Mouse (Mus musculus): ENCODE data around the gene Tanc2. TPM values are rescaled to one million over a fixed set of nuclear protein-coding genes. Genes with fewer than 3 reads are reported as not detected.

The Tanc2 gene
- polyA plus RNA-seq, 1 experiment: 2.6 TPM

DNA sequence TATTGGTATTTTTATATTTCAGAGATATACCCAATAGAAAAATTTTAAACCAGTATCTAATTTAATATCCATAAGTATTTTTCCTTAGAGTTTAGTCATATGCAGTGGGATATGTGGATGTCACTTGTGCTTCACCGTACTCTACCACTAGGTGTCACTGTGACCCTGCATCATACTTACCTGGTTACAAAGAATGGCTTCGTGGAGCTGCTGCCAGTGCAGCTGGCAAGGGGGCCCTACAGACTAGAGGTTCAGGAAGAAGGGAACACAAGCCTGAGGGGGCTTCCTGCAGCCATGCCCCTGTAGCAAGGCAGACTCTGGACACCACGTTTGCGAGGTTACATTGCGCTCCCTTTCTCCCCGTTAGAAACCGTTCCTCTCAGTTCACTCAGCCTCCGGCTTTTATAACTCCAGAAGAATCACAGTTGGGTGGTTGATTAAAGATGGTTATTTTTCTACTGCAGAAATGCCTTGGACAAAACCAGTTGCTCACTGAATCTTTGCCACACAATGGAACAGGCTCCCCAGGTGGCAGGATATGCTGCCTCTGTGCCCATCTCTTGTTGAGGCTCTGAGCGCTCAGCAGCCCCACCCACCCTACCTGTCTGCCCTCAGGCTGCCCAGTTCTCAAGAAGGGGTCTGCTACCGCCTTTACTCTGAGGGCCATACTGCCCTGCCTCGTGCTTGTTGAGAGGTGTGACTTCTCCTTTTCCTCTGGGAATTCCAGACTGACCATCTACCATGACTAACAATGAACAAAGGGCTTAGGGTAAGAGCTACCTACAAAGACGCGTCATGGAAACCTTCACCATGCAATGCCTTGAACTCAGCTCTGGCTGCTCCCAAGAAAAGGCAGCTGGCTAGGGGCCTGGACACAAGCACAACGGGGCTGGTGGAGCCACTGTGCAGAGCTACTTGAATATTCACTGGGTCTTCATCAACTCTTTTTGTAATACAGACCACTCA is 337.6 kb downstream of the Tanc2 start:
- TF ChIP-seq CTCF (IDR thresholded peaks at IDR 0.05; ENCODE audit: borderline replicate concordance, control insufficient read depth, extremely low read depth, insufficient read depth, low read length, poor library complexity) (peak; percentile 33; the same call in 1 of the 2 replicates), POLR2A (IDR thresholded peaks at IDR 0.05; ENCODE audit: control insufficient read depth, extremely low read depth, insufficient read depth, low read length, poor library complexity) (no peak)
- 67% methylated on average over 14 of the region's 14 CpGs for WGBS

DNA sequence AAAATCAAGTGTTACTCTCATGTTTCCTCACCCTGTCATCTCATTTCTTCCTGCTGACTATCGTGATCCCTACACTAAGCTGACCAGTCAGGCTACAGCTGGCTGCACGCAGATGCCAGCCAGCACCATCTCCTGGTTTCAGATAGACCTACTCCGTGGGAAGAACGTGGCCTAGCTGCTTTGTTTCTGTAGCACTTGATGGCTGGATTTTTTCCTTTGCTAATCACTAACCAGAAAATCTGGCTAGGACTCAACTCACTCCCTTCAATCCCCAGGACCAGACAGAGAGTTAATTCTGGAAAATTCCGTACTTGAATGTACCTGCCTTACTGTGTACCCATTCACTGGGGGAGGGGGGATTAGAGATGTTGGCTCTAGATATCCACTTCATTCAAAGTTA is 338.4 kb downstream of the Tanc2 start:
- TF ChIP-seq POLR2A (IDR thresholded peaks at IDR 0.05; ENCODE audit: control insufficient read depth, extremely low read depth, insufficient read depth, low read length, poor library complexity): no peak
- no peak for TF ChIP-seq CTCF (IDR thresholded peaks at IDR 0.05; ENCODE audit: borderline replicate concordance, control insufficient read depth, extremely low read depth, insufficient read depth, low read length, poor library complexity)
- H3K36me3 ChIP-seq (ENCODE audit: control insufficient read depth, insufficient read depth, low read length): no peaks in the 10 kb centered on the region
- no peak for DNase-seq
- no peak overlapping the region for H3K27ac ChIP-seq (ENCODE audit: control insufficient read depth, insufficient read depth, low read length)
- WGBS: 90% methylated on average over 5 of the region's 5 CpGs
- no peaks in the 10 kb centered on the region for H3K4me1 ChIP-seq (replicated peaks; ENCODE audit: control insufficient read depth, insufficient read depth, low read length)
- no peaks in the 10 kb centered on the region for H3K27me3 ChIP-seq (ENCODE audit: control insufficient read depth, insufficient read depth, low read length)
- no peak overlapping the region for H3K4me3 ChIP-seq (ENCODE audit: control insufficient read depth, insufficient read depth, low read length)

More for the DNA sequence above, 337.6 kb downstream of the Tanc2 start:
- no peaks in the 10 kb centered on the region for H3K27me3 ChIP-seq (ENCODE audit: control insufficient read depth, insufficient read depth, low read length)
- peak; percentile 69 for DNase-seq
- H3K4me3 ChIP-seq (ENCODE audit: control insufficient read depth, insufficient read depth, low read length): no peak overlapping the region
- no peaks in the 10 kb centered on the region for H3K36me3 ChIP-seq (ENCODE audit: control insufficient read depth, insufficient read depth, low read length)
- no peak overlapping the region for H3K27ac ChIP-seq (ENCODE audit: control insufficient read depth, insufficient read depth, low read length)
- no peaks in the 10 kb centered on the region for H3K4me1 ChIP-seq (replicated peaks; ENCODE audit: control insufficient read depth, insufficient read depth, low read length)

DNA sequence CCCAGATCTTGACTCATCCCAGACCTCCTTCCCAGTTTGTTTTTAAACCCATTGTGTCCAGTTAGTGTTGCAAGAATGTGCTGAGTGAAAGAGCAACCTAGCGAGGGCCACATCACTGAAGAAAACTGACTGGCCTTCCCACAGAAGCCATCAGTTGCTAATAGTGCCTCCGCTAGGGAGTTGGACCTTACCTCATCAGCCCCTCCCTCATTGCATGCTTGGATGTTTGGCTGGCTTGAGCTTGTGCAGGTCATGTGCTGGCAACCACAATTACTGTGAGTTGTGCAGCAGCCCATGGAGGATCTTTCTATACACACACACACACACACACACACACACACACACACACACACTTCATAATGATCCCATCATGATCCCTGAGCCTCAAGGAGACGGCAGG is 341.6 kb downstream of the Tanc2 start:
- no peak overlapping the region for H3K4me3 ChIP-seq (ENCODE audit: control insufficient read depth, insufficient read depth, low read length)
- no peaks in the 10 kb centered on the region for H3K36me3 ChIP-seq (ENCODE audit: control insufficient read depth, insufficient read depth, low read length)
- no peaks in the 10 kb centered on the region for H3K27me3 ChIP-seq (ENCODE audit: control insufficient read depth, insufficient read depth, low read length)
- H3K4me1 ChIP-seq (replicated peaks; ENCODE audit: control insufficient read depth, insufficient read depth, low read length): no peaks in the 10 kb centered on the region; the same call in 1 of the 2 replicates
- no peak for DNase-seq
- no peak overlapping the region for H3K27ac ChIP-seq (ENCODE audit: control insufficient read depth, insufficient read depth, low read length)
- TF ChIP-seq POLR2A (IDR thresholded peaks at IDR 0.05; ENCODE audit: control insufficient read depth, extremely low read depth, insufficient read depth, low read length, poor library complexity) (no peak), CTCF (IDR thresholded peaks at IDR 0.05; ENCODE audit: borderline replicate concordance, control insufficient read depth, extremely low read depth, insufficient read depth, low read length, poor library complexity) (no peak)
- WGBS: 96% methylated on average over 3 of the region's 3 CpGs

DNA sequence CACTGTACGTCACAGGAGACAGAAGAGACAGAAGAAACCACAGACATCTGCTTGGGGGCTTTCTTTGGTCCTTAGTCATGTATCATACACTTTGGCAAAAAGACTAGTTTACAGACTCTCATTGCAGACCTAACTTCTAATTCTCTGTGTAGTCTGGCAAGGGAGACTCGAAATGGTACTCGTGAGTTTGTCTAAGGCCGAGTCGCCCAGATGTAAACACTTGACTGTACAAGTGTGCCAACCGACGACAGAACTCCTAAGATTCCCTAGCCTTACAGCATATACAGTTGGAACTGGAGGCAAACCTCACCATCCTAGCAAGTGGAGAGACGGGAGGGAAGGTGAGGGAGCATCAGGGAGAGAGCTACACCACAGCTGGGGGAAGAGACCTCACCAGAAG is 344.0 kb downstream of the Tanc2 start:
- WGBS: 92% methylated on average over 8 of the region's 8 CpGs
- DNase-seq: no peak
- H3K27me3 ChIP-seq (ENCODE audit: control insufficient read depth, insufficient read depth, low read length): no peaks in the 10 kb centered on the region

DNA sequence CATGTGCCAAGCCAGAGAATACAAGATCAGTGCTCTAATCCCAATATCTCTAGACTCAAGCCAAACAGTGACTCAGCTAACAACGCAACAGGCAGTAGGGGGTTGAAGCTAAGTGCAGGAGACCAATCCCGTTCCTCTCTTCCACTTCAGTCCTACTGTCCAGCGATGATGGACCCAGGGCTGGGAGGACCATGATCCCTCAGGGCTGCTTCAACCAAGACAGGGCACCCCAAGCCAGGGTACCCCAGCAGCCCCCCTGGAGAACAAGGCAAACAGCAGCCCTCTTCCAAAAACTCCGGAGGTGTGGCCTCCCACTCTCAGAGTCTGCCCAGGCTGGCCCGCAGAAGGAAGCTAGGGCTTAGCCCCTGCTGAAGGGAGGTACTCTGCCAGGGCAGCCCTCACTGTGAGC is 344.5 kb downstream of the Tanc2 start:
- 84% methylated on average over 5 of the region's 5 CpGs for WGBS
- TF ChIP-seq CTCF (IDR thresholded peaks at IDR 0.05; ENCODE audit: borderline replicate concordance, control insufficient read depth, extremely low read depth, insufficient read depth, low read length, poor library complexity) (no peak), POLR2A (IDR thresholded peaks at IDR 0.05; ENCODE audit: control insufficient read depth, extremely low read depth, insufficient read depth, low read length, poor library complexity) (no peak)
- Histone ChIP-seq H3K4me1 (replicated peaks; ENCODE audit: control insufficient read depth, insufficient read depth, low read length) (no peaks in the 10 kb centered on the region; the same call in 1 of the 2 replicates), H3K36me3 (ENCODE audit: control insufficient read depth, insufficient read depth, low read length) (no peaks in the 10 kb centered on the region), H3K4me3 (ENCODE audit: control insufficient read depth, insufficient read depth, low read length) (no peak overlapping the region), H3K27ac (ENCODE audit: control insufficient read depth, insufficient read depth, low read length) (no peak overlapping the region), H3K27me3 (ENCODE audit: control insufficient read depth, insufficient read depth, low read length) (no peaks in the 10 kb centered on the region)
- no peak for DNase-seq

More for the DNA sequence above, 344.0 kb downstream of the Tanc2 start:
- no peaks in the 10 kb centered on the region for H3K36me3 ChIP-seq (ENCODE audit: control insufficient read depth, insufficient read depth, low read length)
- no peaks in the 10 kb centered on the region; the same call in 1 of the 2 replicates for H3K4me1 ChIP-seq (replicated peaks; ENCODE audit: control insufficient read depth, insufficient read depth, low read length)
- TF ChIP-seq CTCF (IDR thresholded peaks at IDR 0.05; ENCODE audit: borderline replicate concordance, control insufficient read depth, extremely low read depth, insufficient read depth, low read length, poor library complexity) (no peak), POLR2A (IDR thresholded peaks at IDR 0.05; ENCODE audit: control insufficient read depth, extremely low read depth, insufficient read depth, low read length, poor library complexity) (no peak)
- H3K4me3 ChIP-seq (ENCODE audit: control insufficient read depth, insufficient read depth, low read length): no peak overlapping the region
- no peak overlapping the region for H3K27ac ChIP-seq (ENCODE audit: control insufficient read depth, insufficient read depth, low read length)

DNA sequence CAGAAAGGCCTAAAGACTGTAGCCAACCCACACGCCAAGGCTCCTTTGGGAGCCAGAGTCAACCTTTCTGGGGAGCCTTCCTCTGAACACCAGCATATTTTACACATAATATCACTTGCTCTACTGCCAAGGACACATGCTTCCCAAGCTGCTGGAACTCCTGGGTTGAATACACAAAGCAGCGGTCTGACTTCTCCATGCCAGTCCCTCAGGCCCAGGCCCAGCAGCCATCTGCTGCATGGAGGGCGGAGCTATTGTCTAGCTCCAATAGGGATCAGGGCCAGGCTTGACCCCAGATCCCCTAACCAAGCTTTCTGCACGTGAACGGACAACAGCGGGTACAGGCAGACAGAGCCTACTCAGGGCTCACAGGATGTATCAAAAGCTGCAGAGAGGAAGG is 345.0 kb downstream of the Tanc2 start:
- no peaks in the 10 kb centered on the region; the same call in 1 of the 2 replicates for H3K4me1 ChIP-seq (replicated peaks; ENCODE audit: control insufficient read depth, insufficient read depth, low read length)
- no peaks in the 10 kb centered on the region for H3K27me3 ChIP-seq (ENCODE audit: control insufficient read depth, insufficient read depth, low read length)
- WGBS: 92% methylated on average over 6 of the region's 6 CpGs
- DNase-seq: no peak
- no peak overlapping the region for H3K27ac ChIP-seq (ENCODE audit: control insufficient read depth, insufficient read depth, low read length)
- no peaks in the 10 kb centered on the region for H3K36me3 ChIP-seq (ENCODE audit: control insufficient read depth, insufficient read depth, low read length)
- no peak overlapping the region for H3K4me3 ChIP-seq (ENCODE audit: control insufficient read depth, insufficient read depth, low read length)
- TF ChIP-seq POLR2A (IDR thresholded peaks at IDR 0.05; ENCODE audit: control insufficient read depth, extremely low read depth, insufficient read depth, low read length, poor library complexity) (no peak), CTCF (IDR thresholded peaks at IDR 0.05; ENCODE audit: borderline replicate concordance, control insufficient read depth, extremely low read depth, insufficient read depth, low read length, poor library complexity) (no peak)

All from thymus, adult 2 months (tissue).